Mouse (Mus musculus) liver, embryonic 14.5 days (tissue): ENCODE measurements at regions not wholly inside any gene's neighbourhood (a gene's known extent, or its start where the extent isn't known, plus 50 kb on each side); places are given as distances from the start of the nearest gene placed in this dataset.

Experiments used
- CTCF ChIP-seq: IDR thresholded peaks from 2 replicates; pipeline ENCODE4 v1.5.1; 2016; ENCODE audit warnings: antibody characterized with exemption, low read depth, control low read depth
- EP300 ChIP-seq: IDR thresholded peaks from 2 replicates; pipeline ENCODE4 v1.6.1; 2016; ENCODE audit warnings: antibody characterized with exemption, low read depth

DNA sequence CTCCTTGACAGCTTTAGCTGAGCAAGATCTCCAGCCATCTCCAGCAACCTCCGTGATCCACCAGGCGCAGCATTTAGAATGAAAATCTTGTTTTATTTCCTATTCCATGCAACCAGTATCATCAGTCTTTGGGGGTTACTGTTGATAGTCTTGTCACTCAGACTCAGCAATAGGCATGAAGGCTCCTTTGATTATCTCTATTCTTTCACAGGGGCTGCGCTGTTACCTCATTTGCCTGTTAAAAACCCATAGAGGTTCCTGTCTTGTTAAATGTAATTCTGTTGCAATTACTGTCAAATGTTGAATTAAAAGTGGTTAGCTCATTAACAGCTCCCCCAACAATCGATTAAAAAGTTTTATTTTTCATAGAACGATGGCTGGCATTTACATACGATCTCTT, 502.7 kb downstream of the Olfm4 start:
- TF ChIP-seq CTCF (no peak), EP300 (no peak)
